Mouse (Mus musculus) mouse trophoblast stem cell (cell line): ENCODE results near the gene Dync1i2.

Experiments used
- in situ Hi-C, 2 experiments: fragments of 300-500 bp; cut with MseI, MboI; formaldehyde crosslinking; loops; 2 replicates in 1 of 2; 3 replicates in 1 of 2; pipeline ENCODE4 v1.15.1; 2025

Gene Dync1i2

GRCm38 (mm10) chr2:71203819-71204432 is 7.6 kb upstream of the Dync1i2 start:
- in situ Hi-C loops = no loop called here

GRCm38 (mm10) chr2:71209041-71209755 is 2.3 kb upstream of the Dync1i2 start:
- in situ Hi-C loops = no loop called here

GRCm38 (mm10) chr2:71211096-71211495 is 410 bp upstream of the Dync1i2 start:
- in situ Hi-C loops = no loop called here

DNA sequence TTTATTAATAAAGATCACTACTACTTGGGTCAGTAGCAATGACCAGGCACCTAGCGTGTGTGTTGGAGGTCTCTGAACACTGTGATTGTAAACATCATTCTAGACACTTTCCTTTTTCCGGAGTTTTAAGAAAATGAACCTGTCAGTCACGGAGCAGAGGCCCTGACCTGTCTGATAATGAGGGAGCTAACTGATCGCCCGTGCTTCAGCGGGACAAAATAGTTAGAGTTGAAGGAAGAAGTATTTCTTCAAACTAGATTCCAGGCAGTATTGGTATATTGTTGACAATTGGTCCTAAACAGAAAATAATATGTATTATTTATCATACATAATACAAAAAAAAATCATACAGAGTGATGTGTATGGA is 837 bp downstream of the Dync1i2 start:
- in situ Hi-C loops = no loop called here

DNA sequence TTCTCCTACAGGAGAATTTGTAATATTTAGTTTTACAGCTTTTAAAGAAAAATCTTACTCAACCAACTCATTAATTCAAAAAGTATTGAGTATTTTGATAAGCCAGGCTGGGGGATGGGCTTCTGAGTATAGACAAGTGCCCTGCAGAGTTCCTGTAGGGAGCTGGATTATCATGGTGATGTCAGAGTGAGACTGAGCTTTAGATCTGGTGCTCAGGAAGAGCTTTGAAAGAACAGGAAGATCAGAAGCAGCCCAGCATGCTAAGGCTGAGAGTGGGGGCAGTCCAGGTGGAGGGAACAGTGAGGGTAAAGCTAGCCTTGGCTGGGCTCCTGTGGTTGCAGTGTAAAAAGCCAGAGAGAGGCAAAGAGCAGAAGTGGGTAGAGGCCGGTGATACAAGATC is 9.5 kb downstream of the Dync1i2 start:
- in situ Hi-C loops = no loop called here

DNA sequence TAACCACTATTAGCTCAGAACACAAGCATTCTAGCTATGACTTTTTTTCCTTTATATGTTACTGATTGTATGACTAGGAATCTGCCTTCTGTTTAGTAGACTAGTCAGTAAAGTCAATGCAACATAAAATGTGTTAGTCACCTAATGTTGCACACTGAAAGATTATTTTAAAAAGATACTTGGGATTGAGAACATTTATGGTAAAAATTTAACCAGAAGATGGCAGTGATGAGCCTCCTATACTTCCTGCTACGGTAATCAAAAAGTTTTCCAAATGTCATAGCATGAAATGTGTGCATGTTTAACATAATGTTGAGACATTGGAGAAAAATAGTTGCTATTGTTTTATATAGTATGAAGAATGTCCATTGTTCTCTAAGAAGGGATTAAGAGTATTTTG is 15.9 kb downstream of the Dync1i2 start:
- in situ Hi-C loops = no loop called here

DNA sequence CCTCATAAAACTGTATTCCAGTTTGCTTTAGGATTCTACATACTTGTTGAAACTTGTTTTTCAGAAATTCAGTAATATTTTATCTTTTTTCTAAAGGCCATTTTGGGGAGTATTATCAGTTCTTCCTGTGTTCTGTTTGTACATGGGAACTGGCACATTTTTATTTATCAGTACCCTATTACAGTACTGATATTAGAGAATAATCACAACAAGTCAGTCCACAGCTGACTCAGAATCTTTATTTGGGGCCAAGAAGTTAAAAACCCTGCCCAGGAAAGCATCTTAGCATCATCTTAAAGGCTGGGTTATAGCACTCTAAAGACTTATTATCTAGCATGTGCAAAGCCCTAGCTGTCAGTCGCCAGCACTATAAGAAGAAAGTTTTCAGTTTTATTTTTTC is 18.1 kb downstream of the Dync1i2 start:
- in situ Hi-C loops = no loop called here

DNA sequence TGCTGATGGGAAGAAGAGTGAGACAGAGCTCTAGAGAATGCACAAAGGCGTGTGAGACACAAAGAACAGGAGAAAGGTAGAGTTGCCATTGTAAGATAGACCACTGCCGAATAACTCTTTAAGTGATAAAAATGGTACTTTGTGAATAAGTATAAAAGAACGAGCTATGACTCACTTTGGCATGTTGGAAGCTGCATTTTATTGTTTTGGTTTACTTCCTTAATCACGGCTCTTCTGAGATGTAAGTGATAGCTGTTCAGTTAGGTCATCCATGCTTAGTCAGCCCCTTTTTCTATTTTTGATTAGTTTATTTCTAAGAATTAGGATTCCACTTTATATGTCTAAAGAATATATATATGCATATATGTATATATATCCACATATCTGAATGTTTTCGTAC is 20.4 kb downstream of the Dync1i2 start:
- in situ Hi-C loops = no loop called here

GRCm38 (mm10) chr2:71232976-71233375 is 21.5 kb downstream of the Dync1i2 start:
- in situ Hi-C loops = no loop called here

DNA sequence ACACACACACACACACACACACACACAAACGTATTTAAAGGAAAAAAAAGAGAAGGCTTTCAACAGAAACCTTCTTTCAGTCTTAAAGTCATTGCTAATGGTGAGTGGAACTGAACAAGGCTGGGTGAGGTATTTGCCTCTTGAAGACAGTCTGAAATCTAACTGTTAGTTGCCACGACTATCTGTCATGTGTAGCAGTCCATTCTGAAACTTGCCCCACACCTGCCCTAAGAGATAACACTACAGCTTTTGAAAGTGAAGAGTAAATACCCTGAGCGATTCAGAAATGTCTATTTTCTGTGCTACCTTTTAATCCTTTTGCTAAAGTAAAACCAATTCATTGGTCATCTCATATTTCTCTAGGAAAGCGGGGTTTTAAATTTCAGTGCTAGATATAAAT is 23.9 kb downstream of the Dync1i2 start:
- in situ Hi-C loops = no loop called here

GRCm38 (mm10) chr2:71236009-71236408 is 24.5 kb downstream of the Dync1i2 start:
- in situ Hi-C loops = no loop called here

- in situ Hi-C loops = no loop called here
Measured at GRCm38 (mm10) chr2:71241505-71241904, 30.0 kb downstream of the Dync1i2 start.

DNA sequence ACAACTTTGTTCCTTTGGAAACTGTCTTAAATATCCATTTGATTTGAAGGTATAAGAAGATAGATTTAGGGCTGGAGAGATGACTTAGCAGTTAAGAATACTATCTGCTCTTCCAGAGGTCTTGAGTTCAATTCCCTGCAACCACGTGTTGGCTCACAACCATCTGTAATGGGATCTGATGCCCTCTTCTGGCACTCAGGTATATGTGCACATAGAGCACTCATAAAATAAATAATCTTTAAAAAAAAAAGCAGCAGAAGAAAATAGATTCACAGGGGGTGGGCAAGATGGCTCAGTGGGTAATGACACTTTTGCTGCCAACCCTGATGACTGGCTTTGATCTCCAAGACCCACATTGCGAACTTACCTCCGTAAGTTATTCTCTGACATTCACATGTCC is 30.7 kb downstream of the Dync1i2 start:
- in situ Hi-C loops = no loop called here

GRCm38 (mm10) chr2:71243058-71243672 is 31.7 kb downstream of the Dync1i2 start:
- in situ Hi-C loops = no loop called here

DNA sequence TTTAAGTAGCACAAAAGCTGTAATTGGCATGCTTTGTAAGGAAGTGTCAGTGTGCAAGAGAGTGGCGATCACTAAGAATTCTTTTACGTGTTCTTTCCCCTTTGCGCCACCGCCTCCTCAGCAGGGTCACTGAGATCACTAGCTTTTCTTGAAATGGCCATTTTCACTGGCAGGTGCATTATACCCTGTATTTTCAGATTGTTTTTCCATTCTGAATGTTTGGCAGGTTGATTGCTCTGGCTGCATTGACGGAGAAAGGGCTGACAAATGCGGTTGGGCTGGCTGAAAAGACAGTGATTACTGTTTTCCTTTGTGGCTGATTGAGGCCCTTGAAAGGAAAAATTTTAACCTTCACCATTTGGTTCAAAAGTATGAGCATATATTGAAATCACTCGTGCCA is 33.3 kb downstream of the Dync1i2 start:
- in situ Hi-C loops = no loop called here

DNA sequence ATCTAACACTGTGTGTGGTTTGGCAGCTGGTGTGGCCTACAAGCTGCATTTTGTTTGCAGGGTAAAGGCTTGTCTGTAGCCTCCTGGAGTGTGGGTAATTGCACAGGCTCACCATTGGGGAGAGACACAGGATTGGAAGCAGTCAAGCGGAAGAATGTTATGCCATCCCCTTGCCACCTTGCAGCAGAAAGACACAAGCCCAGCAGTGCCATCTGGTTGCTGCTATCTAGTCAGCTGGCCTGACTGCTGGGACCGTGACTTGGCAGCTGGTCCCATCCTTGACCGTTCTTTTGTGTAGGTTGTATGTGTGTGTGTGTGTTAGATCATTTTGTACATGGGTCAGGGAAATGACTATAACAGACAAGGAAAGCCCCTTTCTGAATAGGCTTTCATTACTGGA is 33.9 kb downstream of the Dync1i2 start:
- in situ Hi-C loops = no loop called here

GRCm38 (mm10) chr2:71246096-71246495 is 34.6 kb downstream of the Dync1i2 start:
- in situ Hi-C loops = no loop called here

- in situ Hi-C loops = no loop called here
Measured at GRCm38 (mm10) chr2:71248071-71248470, 36.6 kb downstream of the Dync1i2 start.

DNA sequence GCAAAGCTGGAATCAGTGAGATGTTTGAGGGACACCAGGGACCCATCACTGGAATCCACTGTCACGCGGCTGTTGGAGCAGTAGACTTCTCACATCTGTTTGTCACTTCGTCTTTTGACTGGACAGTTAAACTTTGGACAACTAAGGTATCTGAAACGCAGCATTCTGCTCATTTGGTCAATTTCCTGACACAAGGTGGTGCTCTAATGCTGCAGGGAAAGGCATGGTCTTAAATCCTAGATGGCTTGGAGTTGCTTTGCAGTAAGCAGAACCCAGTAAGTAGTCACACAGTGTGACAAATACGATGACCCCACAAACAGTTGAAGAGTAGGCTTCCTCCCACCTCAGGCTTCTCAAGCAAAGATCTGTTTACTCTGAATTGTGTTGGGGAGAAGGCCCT is 39.3 kb downstream of the Dync1i2 start:
- in situ Hi-C loops = no loop called here

GRCm38 (mm10) chr2:71254836-71255235 is 43.3 kb downstream of the Dync1i2 start:
- in situ Hi-C loops = no loop called here

DNA sequence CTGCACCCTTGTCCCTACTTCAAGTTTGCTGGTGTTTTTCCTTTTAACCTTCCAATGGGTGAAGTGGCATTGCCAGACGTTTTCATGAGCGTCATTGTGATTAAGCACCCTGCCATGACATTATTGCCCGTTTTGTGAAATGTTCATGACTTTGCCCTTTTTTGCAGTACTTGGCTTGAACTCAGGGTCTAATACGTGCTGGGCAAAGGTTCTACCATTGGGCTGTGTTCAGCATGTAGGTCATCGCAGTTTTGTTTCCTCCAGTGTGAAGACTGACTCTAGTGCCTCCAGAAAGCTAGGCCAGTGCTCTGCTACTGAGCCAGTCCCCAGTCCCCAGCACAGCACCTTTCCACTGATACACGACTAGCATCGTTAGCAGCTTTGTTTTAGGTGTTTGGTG is 45.1 kb downstream of the Dync1i2 start:
- in situ Hi-C loops = no loop called here

- in situ Hi-C loops = no loop called here
Measured at GRCm38 (mm10) chr2:71264585-71264984, 53.1 kb downstream of the Dync1i2 start.

GRCm38 (mm10) chr2:71268691-71269090 is 57.2 kb downstream of the Dync1i2 start:
- in situ Hi-C loops = no loop called here
